Comparison of ENCODE assay signal across 8 mouse cellular contexts in the genomic region with DNA sequence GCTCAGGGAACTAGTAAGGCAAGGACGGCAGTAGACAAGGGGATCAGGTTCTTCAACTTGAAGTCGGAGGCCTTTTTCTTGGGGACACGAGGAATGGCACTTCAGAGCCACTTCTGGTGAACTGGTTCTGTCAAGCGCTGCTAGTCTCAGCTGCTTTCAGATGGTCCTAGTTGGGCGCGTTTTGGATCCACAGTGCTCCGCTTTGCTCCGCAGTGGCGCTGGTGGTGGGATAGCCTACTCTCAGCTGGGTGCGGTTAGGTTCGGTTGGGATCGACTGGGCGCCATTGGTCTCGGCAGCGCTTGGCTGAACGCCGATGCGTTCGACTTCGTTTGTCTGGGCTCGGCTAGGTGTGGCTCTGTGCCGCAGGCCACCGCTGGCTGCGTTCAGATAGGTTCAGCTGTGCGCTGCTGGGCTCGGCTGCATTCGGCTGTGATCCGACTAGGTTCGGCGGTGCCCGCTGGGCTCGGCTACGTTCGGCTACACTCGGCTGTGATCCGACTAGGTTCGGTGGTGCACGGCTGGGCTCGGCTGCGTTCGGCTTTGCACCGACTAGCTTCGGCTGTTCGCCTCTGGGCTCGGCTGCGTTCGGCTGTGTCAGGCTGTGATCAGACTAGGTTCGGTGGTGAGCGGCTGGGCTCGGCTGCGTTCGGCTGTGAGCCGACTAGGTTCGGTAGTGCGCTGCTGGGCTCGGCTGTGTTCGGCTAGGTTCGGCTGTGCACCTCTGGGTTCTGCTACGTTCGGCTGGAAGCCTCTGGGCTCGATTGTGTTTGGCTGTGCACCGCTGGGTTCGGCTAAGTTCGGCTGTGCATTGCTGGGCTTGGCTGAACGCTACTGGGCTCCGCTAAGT. TPM values are rescaled to one million over a fixed set of nuclear protein-coding genes. Genes with fewer than 3 reads are reported as not detected.
A peak's percentile ranks its signal among the peaks of the same experiment; 100 is the strongest.
DNase-seq lines count a peak whose midpoint lies in the region; ATAC-seq and TF ChIP-seq lines count a peak whose summit lies in the region.

No protein-coding gene starts in this region.

- peak; percentile 75 for DNase-seq in c-Kit-positive CD71-positive TER-119-positive erythroid progenitor cells, embryonic 14.5 days (ENCODE audit: low spot score)
- DNase-seq in heart, postnatal 10 days: peak; percentile 95 to 96
- peak; percentile 99 for DNase-seq in layer of hippocampus, adult 11-12 months (ENCODE audit: low spot score)
- DNase-seq in lung, adult 18-20 months: peak; percentile 94 to 95
- peak; percentile 87 for DNase-seq in testis, postnatal 14 days (ENCODE audit: low spot score)

- peak overlapping the region; percentile 53 for H3K4me2 ChIP-seq in forebrain, embryonic 12.5 days
- peak overlapping the region; percentile 60 for H3K4me2 ChIP-seq in neural tube, embryonic 15.5 days

- H3K4me3 ChIP-seq in E14TG2a.4 (replicated peaks; ENCODE audit: low read length): peak overlapping the region; percentile 86
- peak overlapping the region; percentile 53 for H3K4me3 ChIP-seq in forebrain, embryonic 12.5 days (replicated peaks)
- H3K4me3 ChIP-seq in neural tube, embryonic 15.5 days (replicated peaks): peak overlapping the region; percentile 61

- H3K36me3 ChIP-seq in E14TG2a.4 (ENCODE audit: insufficient read depth, low read length): peaks cover 6% of the 10 kb centered on the region
- no peaks in the 10 kb centered on the region for H3K36me3 ChIP-seq in forebrain, embryonic 12.5 days (replicated peaks)
- no peaks in the 10 kb centered on the region for H3K36me3 ChIP-seq in neural tube, embryonic 15.5 days

- H3K27me3 ChIP-seq in E14TG2a.4 (ENCODE audit: insufficient read depth, low read length): no peaks in the 10 kb centered on the region
- H3K27me3 ChIP-seq in forebrain, embryonic 12.5 days: no peaks in the 10 kb centered on the region
- no peaks in the 10 kb centered on the region for H3K27me3 ChIP-seq in neural tube, embryonic 15.5 days (replicated peaks)

- H3K9ac ChIP-seq in forebrain, embryonic 12.5 days: peak overlapping the region; percentile 71
- peak overlapping the region; percentile 65 for H3K9ac ChIP-seq in neural tube, embryonic 15.5 days (replicated peaks)

- 19% methylated on average over 66 of the region's 66 CpGs for WGBS in forebrain, embryonic 12.5 days
- 25% methylated on average over 66 of the region's 66 CpGs for WGBS in neural tube, embryonic 15.5 days

- peak overlapping the region; percentile 91 for H3K27ac ChIP-seq in forebrain, embryonic 12.5 days
- peak overlapping the region; percentile 92 for H3K27ac ChIP-seq in neural tube, embryonic 15.5 days (replicated peaks)

- TF ChIP-seq CTCF in E14TG2a.4 (conservative IDR thresholded peaks at IDR 0.05; ENCODE audit: low read length): no peak

- peak; percentile 95 for ATAC-seq in forebrain, embryonic 12.5 days (ENCODE audit: low FRiP score)
- ATAC-seq in neural tube, embryonic 15.5 days (ENCODE audit: low FRiP score): peak; percentile 96

- no peaks in the 10 kb centered on the region for H3K9me3 ChIP-seq in E14TG2a.4 (ENCODE audit: low read length)
- H3K9me3 ChIP-seq in forebrain, embryonic 12.5 days: no peaks in the 10 kb centered on the region
- no peaks in the 10 kb centered on the region for H3K9me3 ChIP-seq in neural tube, embryonic 15.5 days (replicated peaks)

- intact Hi-C loops in heart, postnatal 10 days (cut with DNase I): loop anchor here (5.0 kb wide), 1 partner anchor 235 kb away; no protein-coding TSS in a partner anchor

- H3K4me1 ChIP-seq in E14TG2a.4 (replicated peaks; ENCODE audit: low read depth, low read length): peaks cover 7% of the 10 kb centered on the region
- peaks cover 11% of the 10 kb centered on the region for H3K4me1 ChIP-seq in forebrain, embryonic 12.5 days
- H3K4me1 ChIP-seq in neural tube, embryonic 15.5 days: peaks cover 10% of the 10 kb centered on the region; the same call in 1 of the 2 replicates

RNA-seq across cellular contexts. Expression of gene Yipf6, which starts 0.8 kb away (rescaled TPM):
- polyA plus RNA-seq in forebrain, embryonic 12.5 days (2016; fragmentation: Nextera tagmentation; extraction: Ambion mirVana): 21.9 and 23.9 TPM in 2 replicates
- total RNA-seq in heart, postnatal 10 days (2021): 10 to 100 TPM; 26.0 to 26.4 TPM
- 15.9 and 18.4 TPM in 2 replicates for polyA plus RNA-seq in neural tube, embryonic 15.5 days (2015; fragmentation: Nextera tagmentation; extraction: Ambion mirVana)

RNA-seq across cellular contexts. Expression of gene Ophn1, which starts 46.1 kb away (rescaled TPM):
- 29.5 and 32.8 TPM in 2 replicates for polyA plus RNA-seq in forebrain, embryonic 12.5 days (2016; fragmentation: Nextera tagmentation; extraction: Ambion mirVana)
- total RNA-seq in heart, postnatal 10 days (2021): 10 to 100 TPM; 10.9 to 12.2 TPM
- polyA plus RNA-seq in neural tube, embryonic 15.5 days (2015; fragmentation: Nextera tagmentation; extraction: Ambion mirVana): 40.3 and 45.0 TPM in 2 replicates

Comparison
In these comparisons a context has a peak if more than half of its experiments do, and no peak if none do; other contexts are left out.
1. Peak in every context shown above with its lines: DNase-seq, ATAC-seq, H3K4me3 ChIP-seq and H3K27ac ChIP-seq.